Mouse (Mus musculus) T-cell, adult 66 days (primary cell): ENCODE measurements around the gene Olfr785. TPM values are rescaled to one million over a fixed set of nuclear protein-coding genes. Genes with fewer than 3 reads are reported as not detected.

ENCODE experiments used
- total RNA-seq, 2 experiments: library from RNA; stranded (reverse); gene quantifications; 3 replicates in 1 of 2; 4 replicates in 1 of 2; pipeline ENCODE4 v1.2.4; 2023

Gene Olfr785
- total RNA-seq: not detected

GRCm38 (mm10) chr10:129405126-129405525 lies at the start of gene Olfr785:
Gene Olfr785, plus strand, starts transcription at chr10:129405426.

GRCm38 (mm10) chr10:129383783-129384182 lies 21.4 kb upstream of the Olfr785 start, which contains the start of gene Olfr784:
Gene Olfr784, plus strand, starts transcription at chr10:129384083.

GRCm38 (mm10) chr10:129427006-129427405 lies 21.8 kb downstream of the Olfr785 start, which contains the start of gene Olfr786:
Gene Olfr786, plus strand, starts transcription at chr10:129427306.

Other genes with a start within 250 kb of the Olfr785 start
- not detected for gene Olfr771, start 240.7 kb upstream of the Olfr785 start, total RNA-seq
- gene Olfr772, start 227.5 kb upstream of the Olfr785 start, total RNA-seq: not detected
- not detected for gene Olfr773, start 218.0 kb upstream of the Olfr785 start, total RNA-seq
- not detected for gene Olfr774, start 169.2 kb upstream of the Olfr785 start, total RNA-seq
- under 1 TPM in 1 of 2 experiments, not detected in 1; 0.20 TPM for gene Olfr775, start 157.0 kb upstream of the Olfr785 start, total RNA-seq
- gene Olfr776, start 146.3 kb upstream of the Olfr785 start, total RNA-seq: not detected
- not detected for gene Olfr777, start 133.9 kb upstream of the Olfr785 start, total RNA-seq
- gene Olfr780, start 87.3 kb upstream of the Olfr785 start, total RNA-seq: not detected
- not detected for gene Olfr781, start 76.6 kb upstream of the Olfr785 start, total RNA-seq
- gene Olfr782, start 56.6 kb upstream of the Olfr785 start, total RNA-seq: not detected
- gene Olfr784, start 21.3 kb upstream of the Olfr785 start, total RNA-seq: under 1 TPM in 1 of 2 experiments, not detected in 1; 0.18 TPM
- gene Olfr786, start 21.9 kb downstream of the Olfr785 start, total RNA-seq: not detected
- gene Olfr787, start 56.4 kb downstream of the Olfr785 start, total RNA-seq: not detected
- not detected for gene Olfr788, start 65.6 kb downstream of the Olfr785 start, total RNA-seq
- not detected for gene Olfr789, start 79.3 kb downstream of the Olfr785 start, total RNA-seq
- not detected for gene Olfr790, start 93.1 kb downstream of the Olfr785 start, total RNA-seq
- not detected for gene Olfr791, start 116.4 kb downstream of the Olfr785 start, total RNA-seq
- gene Olfr792, start 133.7 kb downstream of the Olfr785 start, total RNA-seq: not detected
- not detected for gene Olfr794, start 162.2 kb downstream of the Olfr785 start, total RNA-seq
- gene Olfr796, start 207.1 kb downstream of the Olfr785 start, total RNA-seq: not detected
- not detected for gene Olfr798, start 222.5 kb downstream of the Olfr785 start, total RNA-seq
- not detected for gene Olfr799, start 232.1 kb downstream of the Olfr785 start, total RNA-seq